Mouse (Mus musculus) stomach, embryonic 16.5 days (tissue): ENCODE data around the gene Cul9. TPM values are rescaled to one million over a fixed set of nuclear protein-coding genes. Genes with fewer than 3 reads are reported as not detected.

Source experiments
- ATAC-seq: fragments of 200-750 bp; cut with Nextera tagmentation; 2 replicates; pipeline ENCODE4 v1.8.0; 2017; ENCODE audit warnings: moderate number of reproducible peaks, moderate TSS enrichment; ENCODE audit not compliant: insufficient read depth, low FRiP score
- H3K27ac ChIP-seq: fragments of 300-500 bp; sonication (generic); 2 replicates; pipeline ENCODE4 v1.5.1; 2014; ENCODE audit warnings: low read length
- H3K27me3 ChIP-seq: fragments of 300-500 bp; sonication (generic); 2 replicates; pipeline ENCODE4 v1.6.1; 2014; ENCODE audit warnings: low read length, control low read depth, mixed read lengths; ENCODE audit not compliant: control insufficient read depth, insufficient read depth
- H3K36me3 ChIP-seq: fragments of 300-500 bp; sonication (generic); 2 replicates; pipeline ENCODE4 v1.6.1; 2014; ENCODE audit warnings: low read length; ENCODE audit not compliant: control insufficient read depth, insufficient read depth
- H3K4me1 ChIP-seq: fragments of 300-500 bp; sonication (generic); 2 replicates; pipeline ENCODE4 v1.6.1; 2014; ENCODE audit warnings: low read length, control low read depth, mixed read lengths; ENCODE audit not compliant: control insufficient read depth, insufficient read depth
- H3K4me2 ChIP-seq: fragments of 300-500 bp; sonication (generic); 2 replicates; pipeline ENCODE4 v1.6.1; 2014; ENCODE audit warnings: low read depth, low read length, mixed read lengths
- H3K4me3 ChIP-seq: fragments of 300-500 bp; sonication (generic); replicated peaks from 2 replicates; pipeline ENCODE4 v1.5.1; 2014; ENCODE audit warnings: mild to moderate bottlenecking, low read length
- H3K9ac ChIP-seq: fragments of 300-500 bp; sonication (generic); 2 replicates; pipeline ENCODE4 v1.6.1; 2014; ENCODE audit warnings: low read length
- H3K9me3 ChIP-seq: fragments of 300-500 bp; sonication (generic); replicated peaks from 2 replicates; pipeline ENCODE4 v1.6.1; 2016; ENCODE audit warnings: low read length, control low read depth; ENCODE audit not compliant: control insufficient read depth
- WGBS: fragments of 180-500 bp; shearing (Covaris S2); extraction: QIAGEN DNeasy Blood & Tissue Kit; methylation state at CpG from one replicate; pipeline ENCODE4 v1.1.7; 2014; 5-methylcytosine and 5-hydroxymethylcytosine counted together
- polyA plus RNA-seq: library from polyadenylated mRNA; unstranded; fragments of >200 nt; fragmentation: Nextera tagmentation; extraction: Ambion mirVana; gene quantifications from 2 replicates; pipeline ENCODE4 v1.2.1, GENCODE M21; 2015

The Cul9 gene
- polyA plus RNA-seq, 1 experiment from 2014 or later, result 4.0 TPM

GRCm38 (mm10) chr17:46550904-46551303 lies 4.7 kb upstream of the Cul9 start:
- Histone ChIP-seq H3K4me2 (no peak overlapping the region), H3K9ac (no peak overlapping the region), H3K27ac (no peak overlapping the region), H3K4me1 (peaks cover 41% of the 10 kb centered on the region), H3K4me3 (no peak overlapping the region), H3K9me3 (no peaks in the 10 kb centered on the region), H3K27me3 (no peaks in the 10 kb centered on the region), H3K36me3 (peaks cover 13% of the 10 kb centered on the region)
- ATAC-seq, result no peak
- 85% methylated on average over 7 of the region's 7 CpGs for WGBS

- Histone ChIP-seq H3K9ac (no peak overlapping the region), H3K27me3 (no peaks in the 10 kb centered on the region), H3K36me3 (peaks cover 13% of the 10 kb centered on the region), H3K4me1 (peaks cover 38% of the 10 kb centered on the region), H3K4me2 (no peak overlapping the region), H3K27ac (no peak overlapping the region), H3K9me3 (no peaks in the 10 kb centered on the region), H3K4me3 (no peak overlapping the region)
- 91% methylated on average over 9 of the region's 9 CpGs for WGBS
- ATAC-seq, result no peak
These were observed 3.5 kb upstream of the Cul9 start for GRCm38 (mm10) chr17:46549642-46550041.

- Histone ChIP-seq H3K9ac (no peak overlapping the region), H3K4me3 (no peak overlapping the region), H3K27ac (no peak overlapping the region), H3K9me3 (no peaks in the 10 kb centered on the region), H3K36me3 (peaks cover 13% of the 10 kb centered on the region), H3K4me2 (no peak overlapping the region), H3K27me3 (no peaks in the 10 kb centered on the region), H3K4me1 (peaks cover 34% of the 10 kb centered on the region)
- 28% methylated on average over 8 of the region's 8 CpGs for WGBS
- ATAC-seq, result no peak
These were observed 3.0 kb upstream of the Cul9 start for GRCm38 (mm10) chr17:46549193-46549592.

GRCm38 (mm10) chr17:46548741-46549140 lies 2.6 kb upstream of the Cul9 start:
- Histone ChIP-seq H3K27ac (no peak overlapping the region), H3K4me3 (no peak overlapping the region), H3K36me3 (peaks cover 13% of the 10 kb centered on the region), H3K4me2 (no peak overlapping the region), H3K9ac (no peak overlapping the region), H3K27me3 (no peaks in the 10 kb centered on the region), H3K9me3 (no peaks in the 10 kb centered on the region), H3K4me1 (peaks cover 29% of the 10 kb centered on the region)
- WGBS, result 69% methylated on average over 11 of the region's 11 CpGs
- no peak for ATAC-seq

GRCm38 (mm10) chr17:46547923-46548322 lies 1.7 kb upstream of the Cul9 start:
- WGBS, result 22% methylated on average over 3 of the region's 3 CpGs
- Histone ChIP-seq H3K4me1 (peaks cover 24% of the 10 kb centered on the region), H3K9me3 (no peaks in the 10 kb centered on the region), H3K4me3 (no peak overlapping the region), H3K27me3 (no peaks in the 10 kb centered on the region), H3K36me3 (peaks cover 13% of the 10 kb centered on the region), H3K4me2 (no peak overlapping the region), H3K27ac (no peak overlapping the region), H3K9ac (no peak overlapping the region)
- no peak for ATAC-seq

GRCm38 (mm10) chr17:46546995-46547394 lies 807 bp upstream of the Cul9 start:
- H3K4me2 ChIP-seq, result peak overlapping the region; percentile 66
- peaks cover 18% of the 10 kb centered on the region for H3K4me1 ChIP-seq

GRCm38 (mm10) chr17:46546591-46546990 lies 403 bp upstream of the Cul9 start:
- 22% methylated on average over 7 of the region's 7 CpGs for WGBS
- H3K9ac ChIP-seq, result peak overlapping the region; percentile 75
- peaks cover 18% of the 10 kb centered on the region for H3K4me1 ChIP-seq
- no peaks in the 10 kb centered on the region for H3K9me3 ChIP-seq
- no peak overlapping the region for H3K27ac ChIP-seq
- peak overlapping the region; percentile 52 for H3K4me3 ChIP-seq
- ATAC-seq, result no peak
- H3K36me3 ChIP-seq, result peaks cover 13% of the 10 kb centered on the region
- no peaks in the 10 kb centered on the region for H3K27me3 ChIP-seq
- H3K4me2 ChIP-seq, result peak overlapping the region; percentile 66

More at GRCm38 (mm10) chr17:46546995-46547394, 807 bp upstream of the Cul9 start:
- Histone ChIP-seq H3K9ac (no peak overlapping the region), H3K27ac (no peak overlapping the region), H3K4me3 (no peak overlapping the region), H3K9me3 (no peaks in the 10 kb centered on the region), H3K27me3 (no peaks in the 10 kb centered on the region), H3K36me3 (peaks cover 13% of the 10 kb centered on the region)
- peak; percentile 30; the same call in 1 of the 2 replicates for ATAC-seq
- 27% methylated on average over 8 of the region's 8 CpGs for WGBS

- no peak overlapping the region for H3K4me2 ChIP-seq
These were observed 2.5 kb downstream of the Cul9 start for GRCm38 (mm10) chr17:46543661-46544060.

GRCm38 (mm10) chr17:46525579-46526307 lies 20.4 kb downstream of the Cul9 start:
- no peaks in the 10 kb centered on the region for H3K27me3 ChIP-seq
- H3K27ac ChIP-seq, result no peak overlapping the region
- peaks cover 6% of the 10 kb centered on the region for H3K4me1 ChIP-seq
- 0 out of 2 replicates have a peak, but pooled peaks have one; percentile 56 for ATAC-seq
- no peak overlapping the region for H3K4me3 ChIP-seq
- no peaks in the 10 kb centered on the region for H3K36me3 ChIP-seq
- no peaks in the 10 kb centered on the region for H3K9me3 ChIP-seq
- H3K4me2 ChIP-seq, result no peak overlapping the region
- 43% methylated on average over 12 of the region's 12 CpGs for WGBS
- no peak overlapping the region for H3K9ac ChIP-seq

More at GRCm38 (mm10) chr17:46543661-46544060, 2.5 kb downstream of the Cul9 start:
- 90% methylated on average over 12 of the region's 12 CpGs for WGBS
- Histone ChIP-seq H3K9ac (no peak overlapping the region), H3K27ac (no peak overlapping the region), H3K4me3 (no peak overlapping the region), H3K36me3 (no peaks in the 10 kb centered on the region), H3K27me3 (no peaks in the 10 kb centered on the region), H3K9me3 (no peaks in the 10 kb centered on the region), H3K4me1 (peaks cover 18% of the 10 kb centered on the region)
- no peak for ATAC-seq
